Mouse (Mus musculus) bone marrow macrophage, adult 2 months (primary cell): ENCODE results near the gene Tipin. TPM values are rescaled to one million over a fixed set of nuclear protein-coding genes. Genes with fewer than 3 reads are reported as not detected.

Experiments
- H3K27ac ChIP-seq: 2 replicates; pipeline ENCODE4 v1.5.1; 2012; ENCODE audit warnings: low read depth, low read length; ENCODE audit not compliant: insufficient read depth
- H3K4me1 ChIP-seq: 2 replicates; pipeline ENCODE4 v1.6.1; 2012; ENCODE audit warnings: low read length; ENCODE audit not compliant: control insufficient read depth, insufficient read depth
- H3K4me3 ChIP-seq: 2 replicates; pipeline ENCODE4 v1.5.1; 2012; ENCODE audit warnings: mild to moderate bottlenecking, low read length, moderate library complexity; ENCODE audit not compliant: insufficient read depth
- CTCF ChIP-seq: IDR thresholded peaks from 2 replicates; pipeline ENCODE4 v1.5.1; 2012; ENCODE audit warnings: low read depth, mild to moderate bottlenecking, low read length, moderate library complexity
- POLR2A ChIP-seq: IDR thresholded peaks from 2 replicates; pipeline ENCODE4 v1.6.1; 2012; ENCODE audit warnings: mild to moderate bottlenecking, low read depth, low read length, borderline replicate concordance
- polyA plus RNA-seq: library from polyadenylated mRNA; stranded (reverse); fragments of >200 nt; gene quantifications from 2 replicates; pipeline ENCODE4 v1.2.4, GENCODE M21; 2012; ENCODE audit not compliant: missing spikeins, insufficient read depth, insufficient read length

Tipin gene
- polyA plus RNA-seq, 1 experiment: 29.6 TPM

DNA sequence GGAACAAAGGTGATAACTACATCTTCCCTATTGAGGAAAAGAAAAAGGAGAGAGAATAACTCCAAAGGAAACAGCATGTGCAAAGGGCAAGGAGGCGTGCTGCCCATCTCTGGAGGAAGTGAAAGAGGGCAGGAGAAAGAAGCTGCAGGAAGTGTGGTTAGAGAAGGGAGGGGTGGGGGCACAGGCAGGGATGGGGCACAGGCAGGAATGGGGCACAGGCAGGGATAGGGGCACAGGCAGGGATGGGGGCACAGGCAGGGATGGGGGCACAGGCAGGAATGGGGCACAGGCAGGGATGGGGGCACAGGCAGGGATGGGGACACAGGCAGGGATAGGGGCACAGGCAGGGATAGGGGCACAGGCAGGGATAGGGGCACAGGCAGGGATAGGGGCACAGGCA, 32.0 kb upstream of the Tipin start:
- Histone ChIP-seq H3K4me1 (peaks cover 33% of the 10 kb centered on the region), H3K27ac (peak overlapping the region; percentile 71), H3K4me3 (no peak overlapping the region)
- TF ChIP-seq POLR2A (no peak), CTCF (no peak)

GRCm38 (mm10) chr9:64250111-64250730, 31.2 kb upstream of the Tipin start:
- Histone ChIP-seq H3K4me1 (peaks cover 33% of the 10 kb centered on the region), H3K4me3 (no peak overlapping the region), H3K27ac (peak overlapping the region; percentile 71)
- no peak for TF ChIP-seq CTCF
- no peak for TF ChIP-seq POLR2A

- Histone ChIP-seq H3K4me3 (peak overlapping the region; percentile 96), H3K4me1 (peaks cover 31% of the 10 kb centered on the region), H3K27ac (peak overlapping the region; percentile 76)
- TF ChIP-seq POLR2A (no peak), CTCF (no peak)
Measured at GRCm38 (mm10) chr9:64252591-64253020, 28.8 kb upstream of the Tipin start.

GRCm38 (mm10) chr9:64253021-64253904, 28.1 kb upstream of the Tipin start, which contains the start of gene Map2k1:
Map2k1 (minus strand) TSS chr9:64253631.
- Histone ChIP-seq H3K4me3 (peak within 1 kb of the TSS; percentile 96), H3K4me1 (peaks cover 31% of the 10 kb centered on the region), H3K27ac (peak within 1 kb of the TSS; percentile 76)
- TF ChIP-seq POLR2A: peak; percentile 91
- TF ChIP-seq CTCF: peak; percentile 51

GRCm38 (mm10) chr9:64255422-64255821, 26.0 kb upstream of the Tipin start:
- Histone ChIP-seq H3K4me3 (no peak overlapping the region), H3K4me1 (peaks cover 19% of the 10 kb centered on the region), H3K27ac (no peak overlapping the region)
- TF ChIP-seq POLR2A: no peak
- no peak for TF ChIP-seq CTCF

DNA sequence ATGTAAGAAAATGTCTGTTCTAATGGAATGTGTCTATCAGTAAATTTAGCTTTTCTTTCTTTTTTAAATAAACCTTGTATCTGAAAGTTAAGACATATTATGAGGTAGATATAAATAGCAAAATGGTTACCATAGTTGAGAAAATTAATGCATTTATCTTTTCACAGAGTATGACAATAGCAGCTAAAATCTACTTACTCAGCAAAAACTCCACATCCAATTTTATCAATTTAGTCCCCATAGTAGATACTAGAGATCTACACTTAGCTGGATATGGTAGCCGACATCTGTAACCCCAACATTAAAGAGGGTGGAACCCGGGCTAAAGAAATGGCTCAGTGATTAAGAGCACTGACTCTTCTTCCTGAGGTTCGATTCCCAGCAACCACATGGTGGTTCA, 25.2 kb upstream of the Tipin start:
- Histone ChIP-seq H3K4me3 (no peak overlapping the region), H3K4me1 (peaks cover 13% of the 10 kb centered on the region), H3K27ac (no peak overlapping the region)
- TF ChIP-seq CTCF (no peak), POLR2A (no peak)

GRCm38 (mm10) chr9:64259906-64260305, 21.5 kb upstream of the Tipin start:
- TF ChIP-seq CTCF (no peak), POLR2A (no peak)
- Histone ChIP-seq H3K27ac (no peak overlapping the region), H3K4me1 (0 out of 2 replicates have a peak, but pooled peaks cover 2% of the 10 kb centered on the region), H3K4me3 (no peak overlapping the region)

DNA sequence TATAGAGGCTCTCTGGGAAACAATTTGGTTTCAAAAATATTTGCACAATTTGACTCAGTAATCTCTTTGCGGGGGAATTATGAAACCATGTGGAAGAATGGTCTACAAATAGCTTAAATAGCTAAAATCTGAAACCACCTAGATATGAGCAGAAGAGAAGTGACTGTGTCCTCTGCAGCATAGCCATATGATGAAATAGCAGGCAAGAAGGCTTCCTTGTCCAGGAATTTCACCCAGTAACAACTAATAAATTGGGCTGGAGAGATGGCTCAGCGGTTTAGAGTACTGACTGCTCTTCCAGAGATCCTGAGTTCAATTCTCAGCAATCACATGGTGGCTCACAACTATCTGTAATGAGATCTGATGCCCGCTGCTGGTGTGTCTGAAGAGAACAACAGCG, 20.4 kb upstream of the Tipin start:
- no peak overlapping the region for H3K4me3 ChIP-seq
- H3K27ac ChIP-seq: no peak overlapping the region
- no peak for TF ChIP-seq CTCF
- no peak for TF ChIP-seq POLR2A
- 0 out of 2 replicates have a peak, but pooled peaks cover 2% of the 10 kb centered on the region for H3K4me1 ChIP-seq

- Histone ChIP-seq H3K27ac (no peak overlapping the region), H3K4me1 (0 out of 2 replicates have a peak, but pooled peaks cover 2% of the 10 kb centered on the region), H3K4me3 (no peak overlapping the region)
- no peak for TF ChIP-seq CTCF
- no peak for TF ChIP-seq POLR2A
Measured at GRCm38 (mm10) chr9:64264813-64265212, 16.6 kb upstream of the Tipin start.

DNA sequence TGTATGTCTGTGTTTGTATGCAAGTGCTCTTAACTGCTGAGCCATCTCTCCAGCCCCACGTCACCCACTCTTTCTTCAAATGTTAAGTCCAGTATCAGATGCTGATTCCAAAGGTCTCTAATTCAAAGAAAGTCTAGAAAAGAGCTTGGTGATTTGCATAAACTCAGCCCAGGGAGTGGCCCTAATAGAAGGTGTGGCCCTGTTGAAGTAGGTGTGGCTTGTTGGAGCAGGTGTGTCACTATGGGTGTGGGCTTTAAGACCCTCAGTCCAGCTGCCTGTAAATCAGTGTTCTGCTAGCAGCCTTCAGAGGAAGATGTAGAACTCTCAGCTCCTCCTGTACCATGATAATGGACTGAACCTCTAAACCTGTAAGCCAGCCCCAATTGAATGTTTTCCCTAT, 14.2 kb upstream of the Tipin start:
- Histone ChIP-seq H3K4me3 (no peak overlapping the region), H3K27ac (no peak overlapping the region), H3K4me1 (no peaks in the 10 kb centered on the region)
- TF ChIP-seq POLR2A (no peak), CTCF (no peak)
